Mouse (Mus musculus): ENCODE measurements at regions not wholly inside any gene's neighbourhood (a gene's known extent, or its start where the extent isn't known, plus 50 kb on each side); places are given as distances from the start of the nearest gene placed in this dataset.

- Histone ChIP-seq H3K4me3 (ENCODE audit: low read depth, low read length) (no peak overlapping the region), H3K9me3 (ENCODE audit: control insufficient read depth) (no peaks in the 10 kb centered on the region), H3K4me1 (replicated peaks; ENCODE audit: control insufficient read depth, insufficient read depth, low read length) (no peaks in the 10 kb centered on the region), H3K4me2 (replicated peaks; ENCODE audit: low read depth) (no peak overlapping the region), H3K27ac (ENCODE audit: low read depth, low read length) (no peak overlapping the region), H3K36me3 (ENCODE audit: control insufficient read depth, insufficient read depth) (no peaks in the 10 kb centered on the region), H3K9ac (ENCODE audit: low read depth, low read length) (no peak overlapping the region), H3K27me3 (replicated peaks; ENCODE audit: control insufficient read depth, insufficient read depth, low read length) (no peaks in the 10 kb centered on the region)
- WGBS = 81% methylated on average over 7 of the region's 7 CpGs
- no peak for TF ChIP-seq CTCF (IDR thresholded peaks at IDR 0.05; ENCODE audit: low read depth)
- ATAC-seq = no peak
Observed at GRCm38 (mm10) chr1:76453160-76453710, 907.2 kb downstream of the Slc4a3 start.

- Histone ChIP-seq H3K9ac (ENCODE audit: low read depth, low read length) (no peak overlapping the region), H3K36me3 (ENCODE audit: control insufficient read depth, insufficient read depth) (no peaks in the 10 kb centered on the region), H3K4me2 (replicated peaks; ENCODE audit: low read depth) (no peak overlapping the region), H3K27me3 (replicated peaks; ENCODE audit: control insufficient read depth, insufficient read depth, low read length) (no peaks in the 10 kb centered on the region), H3K4me1 (replicated peaks; ENCODE audit: control insufficient read depth, insufficient read depth, low read length) (no peaks in the 10 kb centered on the region), H3K27ac (ENCODE audit: low read depth, low read length) (no peak overlapping the region), H3K4me3 (ENCODE audit: low read depth, low read length) (no peak overlapping the region), H3K9me3 (ENCODE audit: control insufficient read depth) (no peaks in the 10 kb centered on the region)
- no peak for TF ChIP-seq CTCF (IDR thresholded peaks at IDR 0.05; ENCODE audit: low read depth)
- ATAC-seq = no peak
- 78% methylated on average over 2 of the region's 2 CpGs for WGBS
Observed at GRCm38 (mm10) chr1:76466562-76466961, 920.5 kb downstream of the Slc4a3 start.

GRCm38 (mm10) chr1:76484193-76484592, 938.1 kb downstream of the Slc4a3 start:
- H3K27me3 ChIP-seq (replicated peaks; ENCODE audit: control insufficient read depth, insufficient read depth, low read length) = no peaks in the 10 kb centered on the region
- TF ChIP-seq CTCF (IDR thresholded peaks at IDR 0.05; ENCODE audit: low read depth) = no peak
- no peaks in the 10 kb centered on the region for H3K4me1 ChIP-seq (replicated peaks; ENCODE audit: control insufficient read depth, insufficient read depth, low read length)
- no peaks in the 10 kb centered on the region for H3K36me3 ChIP-seq (ENCODE audit: control insufficient read depth, insufficient read depth)
- no peaks in the 10 kb centered on the region for H3K9me3 ChIP-seq (ENCODE audit: control insufficient read depth)
- 89% methylated on average over 4 of the region's 4 CpGs for WGBS
- ATAC-seq = no peak
- no peak overlapping the region for H3K9ac ChIP-seq (ENCODE audit: low read depth, low read length)
- no peak overlapping the region for H3K4me3 ChIP-seq (ENCODE audit: low read depth, low read length)
- no peak overlapping the region for H3K4me2 ChIP-seq (replicated peaks; ENCODE audit: low read depth)
- no peak overlapping the region for H3K27ac ChIP-seq (ENCODE audit: low read depth, low read length)

- WGBS = 84% methylated on average over 4 of the region's 4 CpGs
- no peaks in the 10 kb centered on the region for H3K4me1 ChIP-seq (replicated peaks; ENCODE audit: control insufficient read depth, insufficient read depth, low read length)
- H3K4me3 ChIP-seq (ENCODE audit: low read depth, low read length) = no peak overlapping the region
- H3K27ac ChIP-seq (ENCODE audit: low read depth, low read length) = no peak overlapping the region
- no peak for TF ChIP-seq CTCF (IDR thresholded peaks at IDR 0.05; ENCODE audit: low read depth)
- H3K9me3 ChIP-seq (ENCODE audit: control insufficient read depth) = no peaks in the 10 kb centered on the region
- no peaks in the 10 kb centered on the region for H3K36me3 ChIP-seq (ENCODE audit: control insufficient read depth, insufficient read depth)
- no peak overlapping the region for H3K9ac ChIP-seq (ENCODE audit: low read depth, low read length)
- no peak for ATAC-seq
- no peak overlapping the region for H3K4me2 ChIP-seq (replicated peaks; ENCODE audit: low read depth)
- H3K27me3 ChIP-seq (replicated peaks; ENCODE audit: control insufficient read depth, insufficient read depth, low read length) = no peaks in the 10 kb centered on the region
Observed at GRCm38 (mm10) chr1:76487481-76487880, 941.4 kb downstream of the Slc4a3 start.

DNA sequence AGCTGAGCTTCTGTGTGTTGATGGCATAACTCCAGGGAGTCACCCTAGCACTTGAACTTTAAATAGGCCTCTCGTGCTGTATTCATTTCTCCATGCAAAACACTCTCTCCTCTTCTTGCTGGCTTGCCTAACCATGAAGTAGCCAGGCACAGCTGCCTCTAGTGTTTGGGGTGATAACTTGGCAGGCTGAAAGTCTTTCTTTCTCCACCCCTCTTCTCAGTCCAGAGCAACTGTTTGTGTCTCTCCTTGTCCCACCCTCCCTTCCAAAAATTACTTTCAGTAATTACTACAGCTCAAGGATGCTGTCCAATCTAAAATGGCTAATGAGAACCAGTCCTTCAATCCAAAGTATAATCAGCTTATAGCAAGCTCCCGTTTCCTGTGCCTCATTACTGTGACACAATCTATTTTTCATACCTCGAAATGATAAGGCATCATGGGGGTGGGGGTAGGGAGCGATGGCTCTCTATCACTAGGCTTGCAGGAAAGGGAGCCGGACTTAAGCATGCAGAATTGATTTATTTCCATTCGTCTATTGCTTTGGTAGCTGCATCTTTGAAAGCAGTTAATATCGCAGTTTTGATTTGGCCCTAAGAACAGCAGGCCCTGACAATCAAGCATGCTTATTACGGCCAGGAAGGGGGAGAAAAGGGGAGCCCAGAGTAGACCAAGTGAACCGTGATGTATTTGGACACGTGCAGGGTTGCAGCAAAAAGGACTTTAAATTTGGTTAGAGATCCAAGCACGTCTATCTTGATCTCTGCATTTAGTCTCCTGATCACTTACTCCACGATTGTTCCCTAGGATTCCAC, 943.8 kb downstream of the Slc4a3 start:
- Histone ChIP-seq H3K4me3 (ENCODE audit: low read depth, low read length) (no peak overlapping the region), H3K4me2 (replicated peaks; ENCODE audit: low read depth) (no peak overlapping the region), H3K27ac (ENCODE audit: low read depth, low read length) (no peak overlapping the region), H3K4me1 (replicated peaks; ENCODE audit: control insufficient read depth, insufficient read depth, low read length) (no peaks in the 10 kb centered on the region), H3K9ac (ENCODE audit: low read depth, low read length) (no peak overlapping the region), H3K36me3 (ENCODE audit: control insufficient read depth, insufficient read depth) (no peaks in the 10 kb centered on the region), H3K9me3 (ENCODE audit: control insufficient read depth) (no peaks in the 10 kb centered on the region), H3K27me3 (replicated peaks; ENCODE audit: control insufficient read depth, insufficient read depth, low read length) (no peaks in the 10 kb centered on the region)
- 67% methylated on average over 12 of the region's 12 CpGs for WGBS
- no peak for TF ChIP-seq CTCF (IDR thresholded peaks at IDR 0.05; ENCODE audit: low read depth)
- no peak for ATAC-seq

DNA sequence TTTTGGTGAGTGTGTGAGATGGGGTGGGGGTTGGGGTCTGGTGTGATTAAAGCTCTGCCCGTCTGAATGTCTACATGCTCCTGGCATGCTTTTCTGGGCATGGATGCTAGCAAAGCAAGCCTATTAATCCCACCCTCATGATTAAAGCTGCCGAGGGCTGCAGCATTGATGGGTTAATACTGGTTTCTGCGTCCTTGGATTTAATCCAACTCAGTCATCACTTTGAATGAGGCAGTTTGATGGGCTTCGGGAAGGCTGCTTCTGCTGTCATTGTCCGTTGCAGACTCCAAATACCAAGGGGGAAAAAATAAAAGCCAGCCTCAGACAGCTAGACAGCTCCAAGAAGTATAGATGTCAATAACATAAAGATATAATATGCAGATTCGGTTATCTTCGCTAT, 944.7 kb downstream of the Slc4a3 start:
- Histone ChIP-seq H3K4me1 (replicated peaks; ENCODE audit: control insufficient read depth, insufficient read depth, low read length) (no peaks in the 10 kb centered on the region), H3K9ac (ENCODE audit: low read depth, low read length) (no peak overlapping the region), H3K4me2 (replicated peaks; ENCODE audit: low read depth) (no peak overlapping the region), H3K36me3 (ENCODE audit: control insufficient read depth, insufficient read depth) (no peaks in the 10 kb centered on the region), H3K27me3 (replicated peaks; ENCODE audit: control insufficient read depth, insufficient read depth, low read length) (no peaks in the 10 kb centered on the region), H3K9me3 (ENCODE audit: control insufficient read depth) (no peaks in the 10 kb centered on the region), H3K27ac (ENCODE audit: low read depth, low read length) (no peak overlapping the region), H3K4me3 (ENCODE audit: low read depth, low read length) (no peak overlapping the region)
- WGBS = 61% methylated on average over 7 of the region's 7 CpGs
- ATAC-seq = no peak
- no peak for TF ChIP-seq CTCF (IDR thresholded peaks at IDR 0.05; ENCODE audit: low read depth)
